Mouse (Mus musculus) heart, embryonic 14.5 days (tissue): Measurements from ENCODE around the gene Anks1. TPM values are rescaled to one million over a fixed set of nuclear protein-coding genes. Genes with fewer than 3 reads are reported as not detected.
A peak's percentile ranks its signal among the peaks of the same experiment; 100 is the strongest.

ENCODE experiments used
- ATAC-seq: fragments of 200-750 bp; cut with Nextera tagmentation; 2 replicates; pipeline ENCODE4 v1.8.0; 2017; ENCODE audit warnings: low read depth, moderate TSS enrichment; ENCODE audit not compliant: insufficient number of reproducible peaks, insufficient read depth, low FRiP score
- H3K27ac ChIP-seq, 2 experiments: fragments of 200-500 bp in 1 of 2; fragments of 300-500 bp in 1 of 2; sonication (generic) in 1 of 2; replicated peaks in 1 of 2; 2 replicates each; pipeline ENCODE4 v1.5.1; 2012 to 2014; ENCODE audit warnings: low read depth in 2 of 2, low read length in 2 of 2, control low read depth in 1 of 2, mild to moderate bottlenecking in 1 of 2, mixed read lengths in 1 of 2; ENCODE audit not compliant: control insufficient read depth in 1 of 2, insufficient read depth in 1 of 2
- H3K27me3 ChIP-seq: fragments of 300-500 bp; sonication (generic); 2 replicates; pipeline ENCODE4 v1.6.1; 2014; ENCODE audit warnings: mild to moderate bottlenecking, low read length, control low read depth; ENCODE audit not compliant: control insufficient read depth, insufficient read depth
- H3K36me3 ChIP-seq: fragments of 300-500 bp; sonication (generic); 2 replicates; pipeline ENCODE4 v1.6.1; 2014; ENCODE audit warnings: mild to moderate bottlenecking, control low read depth, low read length, mixed read lengths; ENCODE audit not compliant: control insufficient read depth, insufficient read depth
- H3K4me1 ChIP-seq, 2 experiments: fragments of 200-500 bp in 1 of 2; fragments of 300-500 bp in 1 of 2; sonication (generic) in 1 of 2; 2 replicates each; pipeline ENCODE4 v1.6.1; 2012 to 2014; ENCODE audit warnings: low read length in 2 of 2, control low read depth in 1 of 2, mixed read lengths in 1 of 2; ENCODE audit not compliant: control insufficient read depth in 2 of 2, insufficient read depth in 2 of 2
- H3K4me2 ChIP-seq: fragments of 300-500 bp; sonication (generic); 2 replicates; pipeline ENCODE4 v1.6.1; 2014; ENCODE audit warnings: mild to moderate bottlenecking, low read length
- H3K4me3 ChIP-seq, 2 experiments: fragments of 200-500 bp in 1 of 2; fragments of 300-500 bp in 1 of 2; sonication (generic) in 1 of 2; 2 replicates each; pipeline ENCODE4 v1.5.1; 2012 to 2014; ENCODE audit warnings: low read length in 2 of 2, mild to moderate bottlenecking in 2 of 2, control low read depth in 1 of 2, low read depth in 1 of 2, moderate library complexity in 1 of 2; ENCODE audit not compliant: control insufficient read depth in 1 of 2, insufficient read depth in 1 of 2
- H3K9ac ChIP-seq: fragments of 300-500 bp; sonication (generic); 2 replicates; pipeline ENCODE4 v1.6.1; 2014; ENCODE audit warnings: mild to moderate bottlenecking, low read length
- H3K9me3 ChIP-seq: fragments of 300-500 bp; sonication (generic); 2 replicates; pipeline ENCODE4 v1.6.1; 2016; ENCODE audit warnings: low read length, control low read depth; ENCODE audit not compliant: control insufficient read depth
- WGBS: fragments of 180-500 bp; shearing (Covaris S2); extraction: QIAGEN DNeasy Blood & Tissue Kit; methylation state at CpG from one replicate; pipeline ENCODE4 v1.1.7; 2014; 5-methylcytosine and 5-hydroxymethylcytosine counted together
- polyA plus RNA-seq: library from polyadenylated mRNA; unstranded; fragments of >200 nt; fragmentation: Nextera tagmentation; extraction: Ambion mirVana; gene quantifications from 2 replicates; pipeline ENCODE4 v1.2.1, GENCODE M21; 2014

The Anks1 gene
- polyA plus RNA-seq, 1 experiment from 2014 or later: 11.8 TPM

DNA sequence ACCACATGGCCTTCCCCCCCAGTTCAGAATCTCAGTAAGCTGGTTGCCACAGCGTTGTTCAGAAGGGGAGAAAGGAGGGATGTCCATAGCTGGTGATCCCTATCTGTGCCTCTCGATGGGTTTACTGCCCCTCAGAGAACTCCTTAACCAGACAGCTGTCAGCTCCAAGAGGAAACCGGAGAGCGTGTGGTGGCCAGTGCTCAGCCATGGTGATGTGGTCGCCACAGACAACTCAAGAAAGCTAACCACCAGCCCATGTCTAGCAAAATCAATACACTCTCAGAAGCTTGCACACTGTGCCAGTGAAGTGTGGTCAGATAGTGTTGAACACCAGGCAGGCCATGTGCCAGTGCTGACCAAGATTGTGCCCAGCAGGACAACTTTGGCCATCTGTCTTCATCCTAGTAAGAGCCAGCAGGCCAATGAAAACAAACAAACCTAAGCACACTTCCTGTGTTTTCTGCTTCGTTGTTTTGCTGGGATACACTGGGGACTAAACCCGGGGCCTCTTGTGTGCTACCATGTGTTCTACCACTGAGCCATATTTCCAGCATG is 73.7 kb downstream of the Anks1 start:
- Histone ChIP-seq H3K4me3 (no peak overlapping the region), H3K9me3 (no peaks in the 10 kb centered on the region)
- ATAC-seq: no peak

DNA sequence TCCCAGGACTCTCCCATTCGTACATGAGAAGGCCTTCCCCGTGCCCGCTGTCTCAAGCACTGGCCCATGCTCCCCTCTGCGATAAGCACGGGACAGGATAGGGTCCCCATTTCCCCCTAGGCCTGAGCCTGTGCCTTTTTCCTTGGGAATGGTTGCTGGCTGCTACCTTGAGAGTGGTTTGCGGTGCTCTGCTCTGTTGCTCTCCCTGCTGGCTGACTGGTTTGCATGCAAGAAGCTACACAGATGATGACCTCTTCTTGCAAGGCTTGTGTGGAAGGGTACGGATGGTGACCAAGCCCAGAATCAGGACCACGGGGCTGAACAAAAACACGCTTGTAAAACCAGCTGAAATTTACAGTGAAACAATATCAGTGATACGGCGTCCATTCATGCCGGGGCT is 75.3 kb downstream of the Anks1 start:
- Histone ChIP-seq H3K9me3 (no peaks in the 10 kb centered on the region), H3K4me3 (no peak overlapping the region), H3K9ac (no peak overlapping the region), H3K27me3 (no peaks in the 10 kb centered on the region), H3K4me1 (no peaks in the 10 kb centered on the region), H3K27ac (no peak overlapping the region), H3K36me3 (peaks cover 46% of the 10 kb centered on the region), H3K4me2 (no peak overlapping the region)
- no peak for ATAC-seq
- 90% methylated on average over 12 of the region's 12 CpGs for WGBS

More for the DNA sequence above, 73.7 kb downstream of the Anks1 start:
- H3K4me1 ChIP-seq: no peaks in the 10 kb centered on the region
- H3K27ac ChIP-seq: no peak overlapping the region
- H3K36me3 ChIP-seq: peaks cover 46% of the 10 kb centered on the region
- no peak overlapping the region for H3K4me2 ChIP-seq
- H3K9ac ChIP-seq: no peak overlapping the region
- no peaks in the 10 kb centered on the region for H3K27me3 ChIP-seq
- WGBS: 72% methylated on average over 7 of the region's 7 CpGs

DNA sequence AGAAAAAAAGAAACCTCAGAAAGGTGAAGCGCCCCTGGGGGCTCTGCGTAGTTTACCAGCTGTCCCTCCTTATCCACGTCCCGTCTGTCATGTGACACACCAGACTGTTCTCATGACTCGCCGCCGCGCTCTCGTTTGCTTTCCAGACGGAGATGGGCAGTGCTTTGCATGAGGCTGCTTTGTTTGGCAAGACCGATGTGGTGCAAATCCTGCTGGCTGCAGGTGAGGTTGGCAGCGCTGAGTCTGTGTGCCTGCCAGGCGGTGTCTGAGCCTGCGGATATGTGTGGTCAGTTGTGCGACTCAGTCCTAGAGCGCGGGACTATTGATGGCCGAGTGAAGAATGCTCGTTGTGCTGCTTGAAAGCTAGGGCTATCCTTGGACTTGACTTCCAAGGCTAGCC is 77.0 kb downstream of the Anks1 start:
- Histone ChIP-seq H3K27ac (no peak overlapping the region), H3K9me3 (no peaks in the 10 kb centered on the region), H3K36me3 (peaks cover 51% of the 10 kb centered on the region), H3K4me3 (no peak overlapping the region), H3K4me2 (no peak overlapping the region), H3K9ac (no peak overlapping the region), H3K4me1 (no peaks in the 10 kb centered on the region), H3K27me3 (no peaks in the 10 kb centered on the region)
- WGBS: 95% methylated on average over 19 of the region's 19 CpGs
- ATAC-seq: no peak

DNA sequence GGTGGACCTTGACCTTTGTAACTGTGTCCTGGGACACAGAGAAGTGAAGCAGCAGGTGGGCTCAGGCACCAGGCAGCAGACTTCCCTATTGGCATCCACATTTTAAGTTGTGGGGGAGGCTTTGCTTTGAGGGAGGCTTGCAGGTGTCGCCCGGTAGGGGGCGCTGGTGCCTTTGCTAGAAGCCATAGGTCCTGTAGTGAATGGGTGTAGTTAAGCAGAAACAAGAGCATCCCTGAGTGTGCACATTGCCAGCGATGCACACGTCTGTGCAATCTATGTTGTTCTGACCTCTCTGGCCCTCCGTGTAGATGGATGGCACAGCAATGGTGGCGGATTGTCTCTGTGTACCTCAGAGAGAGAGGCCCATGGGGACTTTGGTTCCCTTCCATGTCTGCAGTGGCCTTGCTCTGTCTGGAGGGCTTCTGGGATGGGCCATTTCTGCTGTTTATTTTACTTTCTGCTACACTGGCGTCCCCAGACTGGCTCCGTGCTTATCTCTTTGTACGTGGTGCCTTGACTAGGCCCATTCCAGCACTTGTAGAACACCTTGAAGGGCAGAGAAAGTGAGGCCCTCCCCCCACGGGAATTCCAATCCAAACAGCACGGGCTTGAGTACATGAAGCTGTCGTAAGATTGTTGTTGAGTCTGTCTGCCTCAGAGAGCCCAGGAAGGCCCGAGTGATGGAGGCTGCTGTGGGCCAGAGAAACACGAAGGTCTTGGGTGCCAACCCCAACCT is 80.9 kb downstream of the Anks1 start:
- no peak for ATAC-seq
- no peak overlapping the region for H3K9ac ChIP-seq
- peaks cover 54% of the 10 kb centered on the region for H3K36me3 ChIP-seq
- H3K4me3 ChIP-seq: no peak overlapping the region
- H3K27ac ChIP-seq: no peak overlapping the region
- WGBS: 29% methylated on average over 15 of the region's 15 CpGs
- no peak overlapping the region for H3K4me2 ChIP-seq
- H3K9me3 ChIP-seq: no peaks in the 10 kb centered on the region
- H3K4me1 ChIP-seq: peaks cover 0 to 10% of the 10 kb centered on the region in 2 experiments; a peak in 3 of 4 replicates
- no peaks in the 10 kb centered on the region for H3K27me3 ChIP-seq

DNA sequence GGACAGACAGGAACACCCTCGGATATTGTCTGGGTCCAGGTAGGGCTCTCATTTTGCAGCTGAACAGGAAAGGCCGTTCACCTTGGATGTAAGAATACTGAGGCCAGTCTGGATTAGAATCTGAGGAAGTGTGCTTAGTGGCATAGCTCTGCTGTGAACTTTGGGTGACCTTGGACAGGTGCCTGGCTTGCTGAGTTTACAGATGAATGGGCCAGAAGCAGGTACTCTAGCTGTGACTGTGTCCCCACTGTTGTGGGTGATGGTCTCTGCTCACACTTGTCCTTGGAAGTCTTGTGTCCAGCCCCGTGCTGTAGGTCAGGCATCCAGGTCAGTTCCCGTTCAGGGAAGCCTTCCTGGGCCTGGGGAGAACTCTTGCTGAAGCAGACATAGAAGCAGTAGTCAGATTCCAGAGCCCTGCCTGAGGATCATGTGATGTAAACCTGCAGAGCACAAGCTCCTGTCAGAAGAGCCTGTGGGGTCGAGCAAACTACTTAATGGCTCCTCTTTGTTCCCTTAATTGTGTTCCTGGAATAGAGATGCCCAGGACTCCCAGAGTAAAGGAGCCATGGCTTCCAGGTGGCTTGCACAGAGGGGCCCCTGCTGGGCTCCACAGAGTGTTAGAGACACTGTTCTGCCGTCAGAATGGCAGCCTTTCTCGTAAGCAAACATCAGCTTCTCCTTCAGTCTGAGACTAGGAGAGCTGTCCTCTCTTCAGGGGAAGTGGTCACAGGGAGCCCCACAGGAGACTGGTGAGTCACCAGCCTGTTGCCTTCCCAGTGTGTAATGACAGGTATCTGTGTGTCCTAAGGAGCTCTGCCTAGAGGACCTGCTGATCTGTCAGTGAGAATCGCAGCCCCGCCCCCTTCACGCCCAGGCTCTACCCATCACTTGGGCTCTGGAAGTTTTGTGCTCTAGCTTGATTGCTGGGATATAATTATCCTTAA is 85.2 kb downstream of the Anks1 start:
- peaks cover 0 to 10% of the 10 kb centered on the region in 2 experiments; a peak in 3 of 4 replicates for H3K4me1 ChIP-seq
- 59% methylated on average over 10 of the region's 10 CpGs for WGBS
- H3K9ac ChIP-seq: peak overlapping the region; percentile 40
- no peak overlapping the region for H3K27ac ChIP-seq
- no peak; the same call in 1 of the 2 replicates for ATAC-seq
- peaks cover 40% of the 10 kb centered on the region for H3K36me3 ChIP-seq
- H3K9me3 ChIP-seq: no peaks in the 10 kb centered on the region
- no peak overlapping the region for H3K4me2 ChIP-seq
- H3K4me3 ChIP-seq: no peak overlapping the region
- H3K27me3 ChIP-seq: no peaks in the 10 kb centered on the region

DNA sequence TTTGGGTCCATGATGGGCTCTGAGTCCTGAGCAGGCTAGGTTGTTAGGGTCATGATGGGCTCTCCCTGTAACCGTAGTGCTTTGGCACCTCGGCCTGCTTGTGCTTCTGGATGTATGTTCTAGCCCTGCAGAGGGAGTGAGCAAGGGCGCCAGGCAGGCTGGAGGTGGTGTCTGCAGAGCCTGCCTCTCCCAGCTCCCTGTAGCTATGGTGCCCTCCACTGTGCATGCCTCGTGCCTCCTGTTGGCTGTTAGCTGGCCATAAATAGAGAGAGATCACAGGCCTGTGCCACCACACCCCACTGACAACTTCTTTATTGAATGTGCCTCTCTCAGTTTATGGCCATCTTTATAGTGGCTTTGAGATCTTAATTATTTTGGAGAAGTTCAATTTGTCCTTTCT is 87.2 kb downstream of the Anks1 start:
- Histone ChIP-seq H3K27me3 (no peaks in the 10 kb centered on the region), H3K4me3 (no peak overlapping the region), H3K9ac (no peak overlapping the region), H3K9me3 (no peaks in the 10 kb centered on the region), H3K36me3 (peaks cover 37% of the 10 kb centered on the region), H3K27ac (no peak overlapping the region), H3K4me2 (no peak overlapping the region), H3K4me1 (peaks cover 0 to 10% of the 10 kb centered on the region in 2 experiments; a peak in 3 of 4 replicates)
- WGBS: 80% methylated on average over 4 of the region's 4 CpGs
- no peak for ATAC-seq

DNA sequence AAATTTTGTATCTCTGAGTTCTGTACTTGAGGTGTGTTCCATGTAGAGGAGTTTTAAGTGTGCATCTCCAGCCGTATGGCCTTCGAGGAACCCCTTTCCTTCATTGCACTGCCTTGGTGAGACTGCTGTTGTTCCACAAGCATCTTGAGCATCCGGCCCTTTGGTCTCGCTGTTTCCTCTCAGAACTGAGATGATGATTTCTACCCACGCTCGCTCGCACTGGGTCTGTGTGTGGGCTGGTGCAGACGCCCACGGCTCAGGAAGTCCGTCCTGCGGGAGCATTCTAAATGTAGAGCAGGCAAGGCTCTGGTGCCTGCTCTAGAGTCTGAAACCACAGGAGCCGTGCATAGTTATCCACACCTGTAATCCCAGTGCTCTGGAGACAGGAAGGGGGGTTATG is 88.1 kb downstream of the Anks1 start:
- Histone ChIP-seq H3K36me3 (peaks cover 37% of the 10 kb centered on the region), H3K4me1 (peaks cover 0 to 10% of the 10 kb centered on the region in 2 experiments; a peak in 3 of 4 replicates), H3K4me3 (no peak overlapping the region), H3K9me3 (no peaks in the 10 kb centered on the region), H3K9ac (no peak overlapping the region), H3K27ac (no peak overlapping the region), H3K27me3 (no peaks in the 10 kb centered on the region), H3K4me2 (no peak overlapping the region)
- WGBS: 66% methylated on average over 12 of the region's 12 CpGs
- no peak for ATAC-seq
